Mouse (Mus musculus) cerebellum, postnatal 10 days (tissue): ENCODE measurements around the gene Shc4.

Experiments used
- DNase-seq, 2 experiments: peaks; one replicate each; pipeline ENCODE4 v3.0.0; 2021; ENCODE audit warnings: mixed read lengths in 2 of 2

Shc4 gene

GRCm38 (mm10) chr2:125684559-125685440 lies 39.1 kb downstream of the Shc4 start:
- DNase-seq, result no peak

GRCm38 (mm10) chr2:125683895-125684294 lies 40.1 kb downstream of the Shc4 start:
- DNase-seq, result no peak

- DNase-seq, result no peak
Measured at GRCm38 (mm10) chr2:125681811-125682210, 42.1 kb downstream of the Shc4 start.

- DNase-seq, result peak; percentile 96 to 97
Measured at GRCm38 (mm10) chr2:125672957-125673631, 50.9 kb downstream of the Shc4 start, which contains the start of gene Eid1. TSS of gene Eid1 (plus strand) at chr2:125673095.

GRCm38 (mm10) chr2:125672568-125672956 lies 51.4 kb downstream of the Shc4 start:
- DNase-seq, result no peak

GRCm38 (mm10) chr2:125670846-125671245 lies 53.1 kb downstream of the Shc4 start:
- DNase-seq, result peak in 1 of 2 experiments; percentile 25

GRCm38 (mm10) chr2:125667721-125668120 lies 56.2 kb downstream of the Shc4 start:
- DNase-seq, result no peak

GRCm38 (mm10) chr2:125667184-125667583 lies 56.8 kb downstream of the Shc4 start:
- no peak for DNase-seq

- DNase-seq, result no peak
Measured at GRCm38 (mm10) chr2:125666668-125667067, 57.3 kb downstream of the Shc4 start.

- DNase-seq, result no peak
Measured at GRCm38 (mm10) chr2:125665909-125666308, 58.0 kb downstream of the Shc4 start.

- DNase-seq, result no peak
Measured at GRCm38 (mm10) chr2:125665213-125665612, 58.7 kb downstream of the Shc4 start.

GRCm38 (mm10) chr2:125662517-125662916 lies 61.4 kb downstream of the Shc4 start:
- DNase-seq, result no peak

GRCm38 (mm10) chr2:125661156-125661555 lies 62.8 kb downstream of the Shc4 start:
- DNase-seq, result no peak

- peak; percentile 52 to 56 for DNase-seq
Measured at GRCm38 (mm10) chr2:125660537-125661130, 63.3 kb downstream of the Shc4 start.

- peak; percentile 85 to 89 for DNase-seq
Measured at GRCm38 (mm10) chr2:125659823-125660536, 64.0 kb downstream of the Shc4 start.

GRCm38 (mm10) chr2:125655391-125655790 lies 68.6 kb downstream of the Shc4 start:
- DNase-seq, result no peak

- no peak for DNase-seq
Measured at GRCm38 (mm10) chr2:125653286-125653685, 70.7 kb downstream of the Shc4 start.

GRCm38 (mm10) chr2:125651563-125651962 lies 72.4 kb downstream of the Shc4 start:
- no peak for DNase-seq

GRCm38 (mm10) chr2:125650742-125651352 lies 73.1 kb downstream of the Shc4 start:
- DNase-seq, result no peak

- no peak for DNase-seq
Measured at GRCm38 (mm10) chr2:125650038-125650437, 73.9 kb downstream of the Shc4 start.

- DNase-seq, result no peak
Measured at GRCm38 (mm10) chr2:125644912-125645311, 79.0 kb downstream of the Shc4 start.

- no peak for DNase-seq
Measured at GRCm38 (mm10) chr2:125637331-125637730, 86.6 kb downstream of the Shc4 start.
